ENCODE assay signal across 12 mouse cellular contexts in the genomic region with DNA sequence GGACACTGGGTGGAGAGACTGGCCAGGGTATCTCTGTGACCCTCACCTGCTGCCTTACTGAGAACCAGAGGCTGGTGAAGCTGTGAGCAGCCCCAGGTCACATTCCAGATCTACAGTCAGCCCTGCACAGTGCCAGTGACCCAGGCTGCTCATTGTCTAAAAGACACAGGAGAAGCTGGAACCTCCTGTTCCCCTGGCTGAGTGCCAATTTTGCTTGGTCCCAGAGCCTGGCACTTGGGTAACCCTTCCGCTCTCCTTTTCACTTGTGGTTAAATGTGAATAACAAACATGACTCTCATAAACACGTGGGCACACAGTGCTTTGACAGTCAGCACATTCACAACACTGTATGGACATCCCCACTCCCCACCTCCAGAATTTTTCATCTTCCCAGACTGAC.
DNase-seq lines count a peak whose midpoint lies in the region; ATAC-seq and TF ChIP-seq lines count a peak whose summit lies in the region.
"Had no signal": no experiment of that assay in that cellular context is flagged by ENCODE, and none has a peak within 500 bp of the region (broad histone marks: within the 10 kb centered on the region; RNA-seq: fewer than 3 reads in every experiment).

No protein-coding gene starts in this region.

- H3K4me2 ChIP-seq in midbrain, embryonic 15.5 days = no peak overlapping the region
- H3K4me2 ChIP-seq in midbrain, embryonic 11.5 days = no peak overlapping the region
- H3K4me2 ChIP-seq: limb, embryonic 13.5 days had no signal

- peak; percentile 49 for DNase-seq in adrenal gland, postnatal 14 days
- no peak for DNase-seq in adrenal gland, adult 18-20 months (ENCODE audit: low spot score in 2 of 2)
- peak; percentile 22 for DNase-seq in kidney, adult 2 months
- no peak for DNase-seq in kidney, adult 9 months
- no peak for DNase-seq in midbrain, embryonic 11.5 days (ENCODE audit: low spot score, missing footprints)
- peak; percentile 23 for DNase-seq in testis, postnatal 14 days (ENCODE audit: low spot score)
- DNase-seq in natural killer cell, adult 2 months (ENCODE audit: low spot score in 2 of 2) = no peak
- DNase-seq: heart, adult 11 months; spleen, adult 18-20 months had no signal

- H3K4me3 ChIP-seq in kidney, adult 2 months (ENCODE audit: insufficient read depth, low read depth, low read length) = no peak overlapping the region
- no peak overlapping the region for H3K4me3 ChIP-seq in midbrain, embryonic 15.5 days
- no peak overlapping the region for H3K4me3 ChIP-seq in midbrain, embryonic 11.5 days (ENCODE audit: low read depth, low read length)
- H3K4me3 ChIP-seq: forebrain, embryonic 10.5 days; limb, embryonic 13.5 days had no signal

- H3K27me3 ChIP-seq in kidney, adult 2 months (replicated peaks; ENCODE audit: control insufficient read depth, insufficient read depth, low read length) = no peaks in the 10 kb centered on the region
- H3K27me3 ChIP-seq in midbrain, embryonic 15.5 days (replicated peaks) = no peaks in the 10 kb centered on the region
- no peaks in the 10 kb centered on the region for H3K27me3 ChIP-seq in midbrain, embryonic 11.5 days (ENCODE audit: control insufficient read depth, insufficient read depth, low read length)
- H3K27me3 ChIP-seq: limb, embryonic 13.5 days had no signal

- H3K9ac ChIP-seq in midbrain, embryonic 15.5 days = no peak overlapping the region
- H3K9ac ChIP-seq in midbrain, embryonic 11.5 days (ENCODE audit: low read length) = no peak overlapping the region
- H3K9ac ChIP-seq: limb, embryonic 13.5 days had no signal

- no peak overlapping the region for H3K27ac ChIP-seq in kidney, adult 2 months (ENCODE audit: insufficient read depth, low read depth, low read length)
- no peak overlapping the region for H3K27ac ChIP-seq in midbrain, embryonic 15.5 days
- H3K27ac ChIP-seq in midbrain, embryonic 11.5 days (ENCODE audit: low read depth, low read length) = no peak overlapping the region
- H3K27ac ChIP-seq: forebrain, embryonic 10.5 days; limb, embryonic 13.5 days had no signal

- TF ChIP-seq CTCF in kidney, adult 2 months (conservative IDR thresholded peaks at IDR 0.05; ENCODE audit: insufficient read depth, insufficient read length, low read depth, low read length) = no peak

- ATAC-seq in midbrain, embryonic 15.5 days (replicated peaks) = 0 out of 2 replicates have a peak, but pooled peaks have one; percentile 30
- ATAC-seq in midbrain, embryonic 11.5 days (ENCODE audit: low FRiP score) = no peak

- no peaks in the 10 kb centered on the region for H3K9me3 ChIP-seq in midbrain, embryonic 15.5 days
- H3K9me3 ChIP-seq in midbrain, embryonic 11.5 days (ENCODE audit: control insufficient read depth, low read length) = peaks cover 3% of the 10 kb centered on the region; the same call in 1 of the 2 replicates
- H3K9me3 ChIP-seq: limb, embryonic 13.5 days had no signal

- 57% methylated on average over 2 of the region's 2 CpGs for WGBS in kidney, adult 2 months
- WGBS in midbrain, embryonic 15.5 days = 68% methylated on average over 2 of the region's 2 CpGs
- WGBS in midbrain, embryonic 11.5 days = 85% methylated on average over 2 of the region's 2 CpGs

- no peaks in the 10 kb centered on the region; the same call in 1 of the 2 replicates for H3K36me3 ChIP-seq in kidney, adult 2 months (ENCODE audit: control insufficient read depth, insufficient read depth, low read length)
- no peaks in the 10 kb centered on the region for H3K36me3 ChIP-seq in midbrain, embryonic 15.5 days (replicated peaks)
- no peaks in the 10 kb centered on the region for H3K36me3 ChIP-seq in midbrain, embryonic 11.5 days (ENCODE audit: control insufficient read depth, insufficient read depth, low read length)
- H3K36me3 ChIP-seq: forebrain, embryonic 10.5 days; limb, embryonic 13.5 days had no signal

- TF ChIP-seq POLR2A in kidney, adult 2 months (IDR thresholded peaks at IDR 0.05; ENCODE audit: low read depth, low read length) = no peak

- H3K4me1 ChIP-seq in kidney, adult 2 months (ENCODE audit: control insufficient read depth, insufficient read depth, low read length) = no peaks in the 10 kb centered on the region
- H3K4me1 ChIP-seq in midbrain, embryonic 15.5 days = no peaks in the 10 kb centered on the region; the same call in 1 of the 2 replicates
- no peaks in the 10 kb centered on the region for H3K4me1 ChIP-seq in midbrain, embryonic 11.5 days (ENCODE audit: control insufficient read depth, insufficient read depth, low read length)
- H3K4me1 ChIP-seq: forebrain, embryonic 10.5 days; limb, embryonic 13.5 days had no signal

Comparison
In these comparisons a context has a peak if more than half of its experiments do, and no peak if none do; other contexts are left out.
1. DNase-seq: peak in adrenal gland, postnatal 14 days (single experiment), kidney, adult 2 months (single experiment) and testis, postnatal 14 days (single experiment); none in adrenal gland, adult 18-20 months (0 of 2), kidney, adult 9 months (single experiment), midbrain, embryonic 11.5 days (single experiment) and natural killer cell, adult 2 months (0 of 2).